Mouse (Mus musculus) heart, embryonic 13.5 days (tissue): ENCODE results near the gene Gnaq. TPM values are rescaled to one million over a fixed set of nuclear protein-coding genes. Genes with fewer than 3 reads are reported as not detected.
"Not testable (repeated sequence)": the region's sequence is repeated elsewhere in the genome, so short reads cannot be mapped to it uniquely, and the experiment has no call there.

ENCODE experiments used
- ATAC-seq: fragments of 200-750 bp; cut with Nextera tagmentation; 2 replicates; pipeline ENCODE4 v1.8.0; 2017; ENCODE audit warnings: moderate TSS enrichment; ENCODE audit not compliant: insufficient number of reproducible peaks, low FRiP score, low TSS enrichment; ENCODE audit errors: extremely low read depth
- H3K27ac ChIP-seq: fragments of 300-500 bp; sonication (generic); replicated peaks from 2 replicates; pipeline ENCODE4 v1.5.1; 2015; ENCODE audit warnings: moderate library complexity, mild to moderate bottlenecking, inconsistent platforms
- H3K27me3 ChIP-seq: fragments of 300-500 bp; sonication (generic); replicated peaks from 2 replicates; pipeline ENCODE4 v1.6.1; 2015; ENCODE audit warnings: mild to moderate bottlenecking, inconsistent platforms
- H3K36me3 ChIP-seq: fragments of 300-500 bp; sonication (generic); 2 replicates; pipeline ENCODE4 v1.6.1; 2015; ENCODE audit warnings: mild to moderate bottlenecking, inconsistent platforms
- H3K4me1 ChIP-seq: fragments of 300-500 bp; sonication (generic); 2 replicates; pipeline ENCODE4 v1.6.1; 2015; ENCODE audit warnings: inconsistent platforms
- H3K4me2 ChIP-seq: fragments of 300-500 bp; sonication (generic); 2 replicates; pipeline ENCODE4 v1.6.1; 2015; ENCODE audit warnings: inconsistent platforms, mild to moderate bottlenecking, moderate library complexity
- H3K4me3 ChIP-seq: fragments of 300-500 bp; sonication (generic); 2 replicates; pipeline ENCODE4 v1.5.1; 2015; ENCODE audit warnings: moderate library complexity, mild to moderate bottlenecking, inconsistent platforms
- H3K9ac ChIP-seq: fragments of 300-500 bp; sonication (generic); 2 replicates; pipeline ENCODE4 v1.6.1; 2015; ENCODE audit warnings: inconsistent platforms, mild to moderate bottlenecking, moderate library complexity
- H3K9me3 ChIP-seq: fragments of 300-500 bp; sonication (generic); 2 replicates; pipeline ENCODE4 v1.6.1; 2016; ENCODE audit warnings: inconsistent platforms
- WGBS: fragments of 180-500 bp; shearing (Covaris S2); methylation state at CpG from one replicate; pipeline ENCODE4 v1.1.7; 2015; ENCODE audit warnings: mixed read lengths; 5-methylcytosine and 5-hydroxymethylcytosine counted together
- polyA plus RNA-seq: library from polyadenylated mRNA; unstranded; fragments of >200 nt; fragmentation: Nextera tagmentation; extraction: Ambion mirVana; gene quantifications from 2 replicates; pipeline ENCODE4 v1.2.1, GENCODE M21; 2015

Gnaq gene
- polyA plus RNA-seq, 1 experiment from 2014 or later = 16.9 TPM

DNA sequence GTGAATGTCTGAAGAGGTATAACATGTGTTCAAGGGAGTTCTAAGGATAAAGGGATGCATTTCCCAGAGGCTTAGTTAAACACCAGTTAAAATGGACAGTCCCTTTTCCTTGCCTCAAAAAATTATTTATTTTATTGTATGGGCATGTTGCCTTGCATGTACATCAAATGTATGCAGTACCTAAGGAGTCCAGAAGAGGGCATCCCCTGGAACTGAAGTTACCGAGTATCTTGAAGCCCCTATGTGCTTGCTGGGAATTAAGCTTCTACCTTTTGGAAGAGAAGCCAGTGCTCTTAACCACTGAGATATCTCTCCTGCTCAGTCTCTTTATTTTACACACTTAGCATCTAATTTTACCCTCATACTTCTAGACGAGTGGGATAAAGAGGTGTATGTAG is 127.8 kb downstream of the Gnaq start:
- H3K9me3 ChIP-seq = no peaks in the 10 kb centered on the region
- no peak overlapping the region for H3K4me2 ChIP-seq
- no peak overlapping the region for H3K9ac ChIP-seq
- 66% methylated on average over 2 of the region's 2 CpGs for WGBS
- peaks cover 59% of the 10 kb centered on the region for H3K4me1 ChIP-seq
- H3K4me3 ChIP-seq = no peak overlapping the region
- no peak for ATAC-seq
- no peaks in the 10 kb centered on the region for H3K36me3 ChIP-seq
- H3K27ac ChIP-seq = no peak overlapping the region
- H3K27me3 ChIP-seq = no peaks in the 10 kb centered on the region

GRCm38 (mm10) chr19:16260973-16261372 is 128.3 kb downstream of the Gnaq start:
- Histone ChIP-seq H3K4me2 (no peak overlapping the region), H3K36me3 (no peaks in the 10 kb centered on the region), H3K9me3 (no peaks in the 10 kb centered on the region), H3K27me3 (no peaks in the 10 kb centered on the region), H3K4me3 (no peak overlapping the region), H3K4me1 (peaks cover 54% of the 10 kb centered on the region), H3K27ac (no peak overlapping the region), H3K9ac (no peak overlapping the region)
- no peak for ATAC-seq
- WGBS = 11% methylated on average over 1 of the region's 1 CpGs

DNA sequence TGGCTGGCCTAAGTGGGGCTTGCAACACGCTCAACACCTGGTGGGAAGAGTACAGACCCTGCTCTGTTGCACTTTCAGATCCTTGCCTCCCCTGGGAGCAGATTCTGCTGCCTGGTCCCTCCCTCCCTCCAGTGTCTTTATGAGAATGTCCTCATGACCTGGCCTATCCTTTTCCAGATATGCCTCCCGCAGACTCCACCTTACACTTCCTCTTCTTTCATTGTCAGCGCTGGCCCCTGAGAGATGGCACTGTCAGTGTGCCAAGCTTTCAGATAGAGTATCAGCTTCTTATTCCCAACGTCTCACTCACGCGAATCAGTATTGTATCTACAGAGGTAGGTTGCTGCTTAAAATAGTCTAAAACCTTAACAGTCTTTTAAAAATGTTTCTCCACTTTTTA is 129.0 kb downstream of the Gnaq start:
- H3K9me3 ChIP-seq = no peaks in the 10 kb centered on the region
- H3K4me2 ChIP-seq = no peak overlapping the region
- no peak overlapping the region for H3K9ac ChIP-seq
- no peak overlapping the region for H3K4me3 ChIP-seq
- no peaks in the 10 kb centered on the region for H3K27me3 ChIP-seq
- no peak overlapping the region for H3K27ac ChIP-seq
- no peak for ATAC-seq
- peaks cover 47% of the 10 kb centered on the region for H3K4me1 ChIP-seq
- WGBS = 49% methylated on average over 6 of the region's 6 CpGs
- H3K36me3 ChIP-seq = no peaks in the 10 kb centered on the region

DNA sequence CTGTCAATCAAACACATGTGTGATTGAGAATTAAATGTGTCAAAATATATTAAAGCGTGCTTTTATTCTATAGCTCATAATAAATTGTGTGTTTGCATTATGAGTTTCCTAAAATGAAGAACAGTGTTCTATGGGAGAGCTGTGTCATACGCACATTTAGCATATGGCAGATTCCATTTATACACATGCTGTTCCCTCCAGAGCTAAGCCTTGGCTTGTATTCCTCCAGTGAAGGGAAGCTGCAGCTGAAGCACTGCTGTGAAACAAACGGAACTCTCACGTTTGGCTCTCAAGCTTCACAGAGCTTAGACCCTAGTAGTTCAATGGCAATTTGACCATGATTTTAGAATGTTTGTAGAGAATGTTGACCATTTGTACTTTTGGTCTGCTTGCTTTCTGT is 129.7 kb downstream of the Gnaq start:
- peaks cover 40% of the 10 kb centered on the region for H3K4me1 ChIP-seq
- H3K4me3 ChIP-seq = no peak overlapping the region
- 81% methylated on average over 4 of the region's 4 CpGs for WGBS
- H3K27ac ChIP-seq = no peak overlapping the region
- no peaks in the 10 kb centered on the region for H3K27me3 ChIP-seq
- H3K9ac ChIP-seq = no peak overlapping the region
- H3K9me3 ChIP-seq = no peaks in the 10 kb centered on the region
- no peaks in the 10 kb centered on the region for H3K36me3 ChIP-seq
- H3K4me2 ChIP-seq = no peak overlapping the region
- ATAC-seq = no peak

DNA sequence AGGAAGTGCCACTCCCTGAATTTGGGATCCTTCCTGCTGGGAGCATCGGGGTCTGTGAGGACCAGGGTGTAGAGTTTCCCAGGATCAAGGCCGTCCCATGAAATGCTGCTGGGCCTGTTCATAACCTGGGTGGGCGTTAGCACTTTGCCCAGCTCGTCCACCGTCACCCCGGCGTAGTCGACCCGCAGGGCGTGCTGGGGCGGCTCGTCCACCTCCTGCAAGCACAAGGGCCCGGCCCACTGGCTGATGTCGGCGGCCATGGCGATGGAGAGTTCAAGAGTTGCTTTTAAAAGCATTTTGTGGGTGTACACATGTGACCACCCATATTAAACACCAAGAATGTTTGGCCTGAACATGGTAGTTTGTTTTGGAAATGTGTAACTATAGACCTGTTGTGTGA is 134.7 kb downstream of the Gnaq start:
- H3K9ac ChIP-seq, H3K27ac ChIP-seq, H3K4me2 ChIP-seq, H3K4me1 ChIP-seq, ATAC-seq, H3K9me3 ChIP-seq, H3K36me3 ChIP-seq, H3K4me3 ChIP-seq, H3K27me3 ChIP-seq: not testable (repeated sequence)
- 88% methylated on average over 9 of the region's 16 CpGs for WGBS

DNA sequence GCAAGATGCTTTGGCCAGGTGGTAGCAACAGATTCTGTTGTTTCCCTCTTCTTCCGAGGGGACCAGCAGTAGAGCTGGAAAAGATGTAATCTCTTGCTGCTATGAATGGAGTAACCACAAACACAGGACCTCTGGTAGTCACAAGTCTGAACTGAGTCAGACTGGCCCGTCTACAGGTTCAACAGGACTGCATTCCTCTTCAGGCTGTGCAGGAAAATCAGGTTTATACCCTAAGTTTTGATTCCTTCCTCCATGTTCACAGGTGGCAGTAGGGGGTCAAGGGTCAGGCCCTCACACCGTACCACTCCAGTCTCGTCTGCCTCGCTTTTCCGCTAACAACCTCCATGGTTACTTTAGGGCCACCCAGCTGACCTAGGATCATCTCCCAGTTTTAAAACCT is 137.6 kb downstream of the Gnaq start:
- 88% methylated on average over 6 of the region's 6 CpGs for WGBS
- Histone ChIP-seq H3K4me3 (no peak overlapping the region), H3K27ac (no peak overlapping the region), H3K4me2 (no peak overlapping the region), H3K36me3 (no peaks in the 10 kb centered on the region), H3K4me1 (peaks cover 11% of the 10 kb centered on the region), H3K9me3 (no peaks in the 10 kb centered on the region), H3K27me3 (no peaks in the 10 kb centered on the region), H3K9ac (no peak overlapping the region)
- ATAC-seq = no peak

DNA sequence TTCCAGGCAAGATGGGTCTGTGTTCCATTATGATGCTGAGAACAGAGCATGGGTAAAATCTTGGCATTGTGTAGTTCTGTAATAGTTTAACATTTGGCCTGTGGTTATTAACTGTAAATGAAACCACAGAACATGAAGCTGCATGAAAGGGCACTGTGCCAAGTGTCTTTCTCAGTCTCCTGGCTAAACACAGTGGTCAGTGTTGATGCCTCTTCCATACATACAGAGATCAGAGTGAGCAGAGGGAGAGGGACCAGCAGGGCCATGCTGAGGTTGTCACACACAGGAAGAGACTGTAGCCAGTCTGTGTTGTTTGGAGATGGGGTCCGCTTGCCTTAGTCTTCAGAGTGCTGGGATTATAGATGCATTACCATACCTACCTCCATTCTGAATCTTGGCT is 138.4 kb downstream of the Gnaq start:
- H3K4me3 ChIP-seq = no peak overlapping the region
- H3K27ac ChIP-seq = no peak overlapping the region
- 72% methylated on average over 1 of the region's 1 CpGs for WGBS
- H3K9ac ChIP-seq = no peak overlapping the region
- ATAC-seq = no peak
- H3K27me3 ChIP-seq = no peaks in the 10 kb centered on the region
- no peak overlapping the region for H3K4me2 ChIP-seq
- H3K36me3 ChIP-seq = no peaks in the 10 kb centered on the region
- no peaks in the 10 kb centered on the region for H3K9me3 ChIP-seq
- peaks cover 11% of the 10 kb centered on the region for H3K4me1 ChIP-seq

DNA sequence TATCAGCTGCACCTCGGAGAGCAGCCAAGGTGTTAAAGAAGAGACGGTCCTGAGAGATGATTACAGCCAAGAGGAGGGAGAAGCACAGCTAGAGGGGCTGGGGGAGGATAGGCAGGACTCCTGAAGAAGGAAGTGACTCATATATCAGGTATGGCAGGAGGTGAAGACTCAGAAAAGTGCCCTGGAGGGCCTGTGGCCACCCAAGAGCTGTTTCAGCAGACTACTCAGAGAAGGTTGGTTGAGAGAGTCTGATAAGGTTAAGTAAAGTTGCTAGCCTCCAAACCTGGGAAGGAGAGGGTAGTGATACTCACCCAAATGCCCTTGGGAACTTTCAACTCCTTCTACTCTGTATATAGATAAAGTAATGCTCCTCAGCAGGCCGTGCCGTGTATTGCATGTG is 140.4 kb downstream of the Gnaq start:
- Histone ChIP-seq H3K9me3 (no peaks in the 10 kb centered on the region), H3K27ac (no peak overlapping the region), H3K36me3 (peaks cover 5% of the 10 kb centered on the region; the same call in 1 of the 2 replicates), H3K9ac (no peak overlapping the region), H3K4me3 (no peak overlapping the region), H3K27me3 (no peaks in the 10 kb centered on the region), H3K4me2 (no peak overlapping the region), H3K4me1 (peaks cover 11% of the 10 kb centered on the region)
- 49% methylated on average over 4 of the region's 4 CpGs for WGBS
- ATAC-seq = no peak

GRCm38 (mm10) chr19:16280231-16280630 is 147.6 kb downstream of the Gnaq start:
- no peak for ATAC-seq
- Histone ChIP-seq H3K9ac (no peak overlapping the region), H3K4me2 (no peak overlapping the region), H3K36me3 (peaks cover 9% of the 10 kb centered on the region), H3K4me3 (no peak overlapping the region), H3K4me1 (peaks cover 39% of the 10 kb centered on the region), H3K27ac (no peak overlapping the region), H3K27me3 (no peaks in the 10 kb centered on the region), H3K9me3 (no peaks in the 10 kb centered on the region)
- 71% methylated on average over 4 of the region's 4 CpGs for WGBS

GRCm38 (mm10) chr19:16285051-16286028 is 152.7 kb downstream of the Gnaq start:
- H3K4me2 ChIP-seq = no peak overlapping the region
- no peak overlapping the region for H3K4me3 ChIP-seq
- no peaks in the 10 kb centered on the region for H3K36me3 ChIP-seq
- no peaks in the 10 kb centered on the region for H3K27me3 ChIP-seq
- ATAC-seq = no peak
- H3K4me1 ChIP-seq = peaks cover 63% of the 10 kb centered on the region
- H3K9me3 ChIP-seq = no peaks in the 10 kb centered on the region
- WGBS = 67% methylated on average over 11 of the region's 11 CpGs
- H3K9ac ChIP-seq = no peak overlapping the region
- H3K27ac ChIP-seq = peak overlapping the region; percentile 60

DNA sequence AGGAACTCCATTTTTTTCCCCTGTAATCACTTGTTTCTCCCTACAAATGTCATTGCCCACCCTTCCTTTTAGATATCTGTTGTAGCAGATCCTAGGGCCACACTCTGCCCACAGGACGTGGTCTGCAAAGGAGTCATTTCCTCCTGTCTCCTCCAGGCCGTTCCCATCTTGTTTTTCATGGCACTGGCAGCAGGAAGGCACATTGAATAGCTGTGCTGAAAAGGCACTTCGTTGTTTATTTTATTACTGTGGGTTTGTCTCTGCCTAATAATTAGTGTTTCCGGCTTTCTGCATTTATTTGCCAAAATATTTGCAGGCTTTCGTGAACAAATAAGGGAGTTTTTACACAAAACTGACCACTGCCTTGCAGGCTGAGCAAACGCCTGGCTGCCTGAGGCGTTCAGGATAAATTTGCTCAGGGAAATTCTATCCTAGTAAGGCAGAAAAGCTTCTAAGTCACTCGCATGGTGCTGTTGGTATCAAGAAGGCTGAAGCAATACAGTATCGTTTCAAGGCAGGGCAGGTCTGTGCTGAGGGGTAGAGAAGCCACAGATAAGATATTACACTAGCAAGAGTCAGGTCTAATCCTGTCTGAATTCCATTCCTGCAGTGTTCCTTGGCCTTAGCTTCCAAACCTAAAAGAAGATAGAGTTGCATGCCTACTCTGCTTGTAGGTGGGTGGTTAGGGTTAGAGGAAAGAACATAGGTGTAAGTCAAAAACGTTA is 154.0 kb downstream of the Gnaq start:
- 33% methylated on average over 10 of the region's 10 CpGs for WGBS
- H3K36me3 ChIP-seq = no peaks in the 10 kb centered on the region
- H3K9me3 ChIP-seq = no peaks in the 10 kb centered on the region
- H3K4me2 ChIP-seq = peak overlapping the region; percentile 8; the same call in 1 of the 2 replicates
- H3K27me3 ChIP-seq = no peaks in the 10 kb centered on the region
- no peak overlapping the region for H3K9ac ChIP-seq
- H3K27ac ChIP-seq = peak overlapping the region; percentile 60
- no peak overlapping the region for H3K4me3 ChIP-seq
- no peak for ATAC-seq
- H3K4me1 ChIP-seq = peaks cover 58% of the 10 kb centered on the region
